Mouse (Mus musculus): ENCODE data around the gene Ildr2. TPM values are rescaled to one million over a fixed set of nuclear protein-coding genes. Genes with fewer than 3 reads are reported as not detected.

Ildr2 gene
- polyA plus RNA-seq, 1 experiment: 0.23 TPM

DNA sequence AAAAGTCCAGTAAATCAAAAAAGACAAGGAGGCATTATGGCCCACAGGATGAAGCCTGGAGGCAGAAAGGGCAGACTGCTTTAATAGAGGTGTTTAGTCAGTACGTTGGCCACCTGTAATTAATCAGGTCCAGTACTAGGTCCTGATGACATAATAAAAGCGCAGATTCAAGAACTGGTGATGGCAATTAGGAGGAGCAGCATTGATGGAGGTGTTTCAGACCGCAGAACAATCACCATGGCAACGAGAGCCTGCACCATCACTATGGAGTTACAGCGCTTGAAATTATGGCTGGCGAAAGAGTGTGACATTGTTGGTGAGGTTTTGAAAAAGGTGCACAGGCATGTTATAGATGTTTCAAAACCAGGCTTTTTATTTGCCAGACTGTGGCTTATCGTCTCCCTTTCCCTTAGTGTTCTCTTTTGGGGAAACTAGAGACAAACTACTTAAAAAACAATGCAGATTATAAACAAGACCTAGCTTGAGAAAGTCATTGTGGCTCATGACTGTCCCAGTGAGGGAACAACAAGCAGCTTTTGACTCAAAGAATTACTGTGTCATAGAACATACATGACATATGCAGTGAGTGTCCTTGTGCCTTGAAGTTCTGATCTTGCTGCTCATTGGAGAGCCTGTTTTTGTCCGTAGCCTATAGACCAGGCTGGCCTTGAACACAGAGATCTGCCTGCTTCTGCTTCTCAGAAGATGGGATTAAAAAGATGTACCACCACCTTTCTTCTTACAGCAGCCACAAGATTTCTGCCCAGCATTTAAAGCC, 90.5 kb downstream of the Ildr2 start:
- DNase-seq (ENCODE audit: low read depth in 1 of 2, low spot score in 2 of 2): no peak
- TF ChIP-seq CTCF (IDR thresholded peaks at IDR 0.05; ENCODE audit: extremely low read depth, insufficient read depth, insufficient read length, insufficient replicate concordance): no peak
- TF ChIP-seq POLR2A (IDR thresholded peaks at IDR 0.05; ENCODE audit: low read depth, low read length): no peak
- Histone ChIP-seq H3K4me3 (ENCODE audit: extremely low read depth, insufficient read depth, insufficient read length) (no peak overlapping the region), H3K27me3 (ENCODE audit: control insufficient read depth, insufficient read depth, low read length) (no peaks in the 10 kb centered on the region), H3K36me3 (ENCODE audit: control insufficient read depth, insufficient read depth, low read length) (no peaks in the 10 kb centered on the region), H3K27ac (ENCODE audit: insufficient read depth, low read length) (no peak overlapping the region), H3K4me1 (ENCODE audit: control insufficient read depth, insufficient read depth, insufficient read length) (peaks cover 3% of the 10 kb centered on the region; the same call in 1 of the 2 replicates)
- 88% methylated on average over 8 of the region's 8 CpGs for WGBS

DNA sequence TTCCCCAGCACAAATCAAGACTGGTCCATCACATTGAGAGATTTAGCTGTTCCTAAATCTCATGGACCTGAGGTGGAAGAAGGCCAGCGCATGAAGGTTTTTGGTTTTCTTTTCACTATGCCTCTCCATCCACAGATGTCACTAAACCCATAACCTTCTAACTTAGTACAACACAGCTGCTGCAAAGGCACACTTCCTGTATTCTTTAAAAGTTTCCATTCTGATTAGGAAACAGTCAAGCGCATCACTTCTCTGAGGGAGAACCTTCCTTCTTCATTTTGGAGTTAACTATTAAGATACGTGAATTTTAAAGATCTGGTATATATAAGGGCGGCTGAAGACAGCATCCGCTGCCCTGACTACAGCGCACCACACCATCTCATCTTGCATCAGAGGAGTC, 91.7 kb downstream of the Ildr2 start:
- WGBS: 61% methylated on average over 6 of the region's 6 CpGs
- Histone ChIP-seq H3K4me3 (ENCODE audit: extremely low read depth, insufficient read depth, insufficient read length) (no peak overlapping the region), H3K27ac (ENCODE audit: insufficient read depth, low read length) (no peak overlapping the region)

DNA sequence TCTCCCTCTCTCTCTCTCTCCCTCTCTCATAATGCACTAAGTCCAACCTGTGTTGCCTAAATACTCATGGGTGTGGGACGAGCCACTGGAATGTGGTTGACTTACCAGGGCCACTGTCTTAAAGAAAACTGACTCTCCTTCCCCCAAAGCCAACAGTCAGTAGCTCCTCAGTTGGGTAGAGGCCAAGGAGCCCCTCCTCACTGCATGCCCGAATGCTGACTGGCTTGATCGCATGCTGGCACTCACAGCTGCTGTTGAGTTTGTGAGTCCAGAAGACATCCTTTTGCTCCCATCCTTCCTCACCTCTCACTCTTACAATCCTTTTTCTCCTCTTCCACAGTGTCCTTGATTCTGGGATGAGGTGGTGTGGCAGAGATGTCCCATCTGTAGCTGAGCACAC, 93.0 kb downstream of the Ildr2 start:
- peaks cover 3% of the 10 kb centered on the region; the same call in 1 of the 2 replicates for H3K4me1 ChIP-seq (ENCODE audit: control insufficient read depth, insufficient read depth, insufficient read length)
- no peaks in the 10 kb centered on the region for H3K36me3 ChIP-seq (ENCODE audit: control insufficient read depth, insufficient read depth, low read length)
- DNase-seq (ENCODE audit: low read depth in 1 of 2, low spot score in 2 of 2): no peak
- H3K27ac ChIP-seq (ENCODE audit: insufficient read depth, low read length): no peak overlapping the region
- no peak overlapping the region for H3K4me3 ChIP-seq (ENCODE audit: extremely low read depth, insufficient read depth, insufficient read length)
- 78% methylated on average over 3 of the region's 3 CpGs for WGBS
- H3K27me3 ChIP-seq (ENCODE audit: control insufficient read depth, insufficient read depth, low read length): no peaks in the 10 kb centered on the region
- TF ChIP-seq CTCF (IDR thresholded peaks at IDR 0.05; ENCODE audit: extremely low read depth, insufficient read depth, insufficient read length, insufficient replicate concordance) (no peak), POLR2A (IDR thresholded peaks at IDR 0.05; ENCODE audit: low read depth, low read length) (no peak)

More for the DNA sequence above, 91.7 kb downstream of the Ildr2 start:
- peaks cover 3% of the 10 kb centered on the region; the same call in 1 of the 2 replicates for H3K4me1 ChIP-seq (ENCODE audit: control insufficient read depth, insufficient read depth, insufficient read length)
- DNase-seq (ENCODE audit: low read depth in 1 of 2, low spot score in 2 of 2): peak in 1 of 2 experiments; percentile 15
- H3K27me3 ChIP-seq (ENCODE audit: control insufficient read depth, insufficient read depth, low read length): no peaks in the 10 kb centered on the region
- TF ChIP-seq POLR2A (IDR thresholded peaks at IDR 0.05; ENCODE audit: low read depth, low read length) (no peak), CTCF (IDR thresholded peaks at IDR 0.05; ENCODE audit: extremely low read depth, insufficient read depth, insufficient read length, insufficient replicate concordance) (no peak)
- no peaks in the 10 kb centered on the region for H3K36me3 ChIP-seq (ENCODE audit: control insufficient read depth, insufficient read depth, low read length)

DNA sequence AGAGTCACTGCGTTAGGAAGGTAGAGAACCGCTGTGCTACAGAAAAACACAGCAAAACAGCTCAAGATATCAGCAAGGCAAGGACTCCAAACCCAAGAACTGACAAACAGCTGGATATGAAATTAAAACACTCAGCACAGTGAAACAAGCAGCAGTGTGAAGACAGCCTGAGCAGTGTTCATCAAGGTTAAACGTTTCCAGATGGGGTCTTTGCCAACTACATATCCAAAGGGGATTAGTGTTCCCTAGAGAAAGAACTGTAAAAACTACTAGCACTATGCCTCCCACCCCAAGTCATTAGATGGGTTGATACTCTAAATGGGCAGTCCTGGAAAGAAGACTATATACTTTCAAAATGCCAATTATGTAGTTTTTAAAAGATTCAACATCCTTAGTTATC, 95.4 kb downstream of the Ildr2 start:
- no peak overlapping the region for H3K4me3 ChIP-seq (ENCODE audit: extremely low read depth, insufficient read depth, insufficient read length)
- 87% methylated on average over 3 of the region's 3 CpGs for WGBS
- no peak for TF ChIP-seq CTCF (IDR thresholded peaks at IDR 0.05; ENCODE audit: extremely low read depth, insufficient read depth, insufficient read length, insufficient replicate concordance)
- TF ChIP-seq POLR2A (IDR thresholded peaks at IDR 0.05; ENCODE audit: low read depth, low read length): no peak
- DNase-seq (ENCODE audit: low read depth in 1 of 2, low spot score in 2 of 2): no peak
- H3K27me3 ChIP-seq (ENCODE audit: control insufficient read depth, insufficient read depth, low read length): no peaks in the 10 kb centered on the region
- H3K27ac ChIP-seq (ENCODE audit: insufficient read depth, low read length): no peak overlapping the region
- peaks cover 3% of the 10 kb centered on the region; the same call in 1 of the 2 replicates for H3K4me1 ChIP-seq (ENCODE audit: control insufficient read depth, insufficient read depth, insufficient read length)
- H3K36me3 ChIP-seq (ENCODE audit: control insufficient read depth, insufficient read depth, low read length): no peaks in the 10 kb centered on the region

DNA sequence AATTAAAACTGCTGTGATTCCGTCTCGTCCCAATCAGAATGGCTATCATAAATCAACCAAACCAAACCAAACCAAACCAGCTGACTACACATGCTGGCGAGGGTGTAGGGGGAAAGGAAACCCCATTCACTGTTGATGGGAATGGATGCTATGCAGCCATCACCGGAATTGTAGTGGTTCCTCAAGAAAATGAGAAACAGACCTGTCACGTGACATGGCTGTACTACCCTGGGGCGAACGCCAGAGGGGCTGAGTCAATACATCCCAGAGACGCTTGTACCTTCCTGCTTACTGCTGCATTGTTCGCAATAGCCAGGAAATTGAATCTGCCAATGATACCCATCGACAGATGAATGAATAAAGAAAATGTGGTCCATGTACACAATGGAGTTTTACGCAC, 95.8 kb downstream of the Ildr2 start:
- no peak for TF ChIP-seq CTCF (IDR thresholded peaks at IDR 0.05; ENCODE audit: extremely low read depth, insufficient read depth, insufficient read length, insufficient replicate concordance)
- no peak for TF ChIP-seq POLR2A (IDR thresholded peaks at IDR 0.05; ENCODE audit: low read depth, low read length)
- Histone ChIP-seq H3K4me1 (ENCODE audit: control insufficient read depth, insufficient read depth, insufficient read length) (peaks cover 3% of the 10 kb centered on the region; the same call in 1 of the 2 replicates), H3K27ac (ENCODE audit: insufficient read depth, low read length) (no peak overlapping the region), H3K4me3 (ENCODE audit: extremely low read depth, insufficient read depth, insufficient read length) (no peak overlapping the region), H3K36me3 (ENCODE audit: control insufficient read depth, insufficient read depth, low read length) (no peaks in the 10 kb centered on the region), H3K27me3 (ENCODE audit: control insufficient read depth, insufficient read depth, low read length) (no peaks in the 10 kb centered on the region)
- WGBS: 87% methylated on average over 11 of the region's 11 CpGs
- no peak for DNase-seq (ENCODE audit: low read depth in 1 of 2, low spot score in 2 of 2)

DNA sequence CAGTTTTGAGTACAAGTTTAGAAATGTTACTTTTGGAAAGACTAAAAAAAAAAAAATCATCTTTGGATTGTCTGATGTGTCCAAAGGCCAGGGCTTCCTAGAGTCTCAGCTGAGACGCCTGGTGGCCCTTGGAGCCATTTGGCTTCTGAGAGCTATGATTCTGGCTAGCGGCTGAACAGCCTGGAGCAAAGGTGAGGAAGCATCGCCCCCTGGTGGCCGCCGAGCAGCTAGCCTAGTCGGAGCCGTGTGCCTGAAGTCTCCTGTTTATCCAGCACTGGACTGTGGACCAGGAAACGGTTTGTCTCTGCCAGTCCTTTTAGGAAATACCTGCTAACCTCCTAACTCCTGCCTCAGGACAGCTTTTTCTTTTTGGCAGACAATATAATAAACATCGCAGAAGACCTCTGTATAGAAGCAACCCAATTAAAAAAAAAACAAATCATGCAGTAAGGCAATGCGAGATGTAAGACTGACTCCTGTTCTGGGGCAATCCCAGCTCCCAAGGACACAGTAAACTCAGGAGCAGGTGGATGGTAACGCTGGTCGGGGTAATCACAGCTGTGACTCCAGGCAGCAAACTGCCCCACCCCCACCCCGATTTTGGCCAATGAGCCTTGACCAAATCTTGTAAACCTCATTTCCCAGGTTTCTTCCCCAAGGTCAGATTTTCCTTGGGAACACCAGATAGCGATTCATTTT, 106.4 kb downstream of the Ildr2 start:
- H3K4me1 ChIP-seq (ENCODE audit: control insufficient read depth, insufficient read depth, insufficient read length): no peaks in the 10 kb centered on the region
- H3K4me3 ChIP-seq (ENCODE audit: extremely low read depth, insufficient read depth, insufficient read length): no peak overlapping the region
- peak; percentile 28 to 74 for DNase-seq (ENCODE audit: low read depth in 1 of 2, low spot score in 2 of 2)
- H3K36me3 ChIP-seq (ENCODE audit: control insufficient read depth, insufficient read depth, low read length): no peaks in the 10 kb centered on the region
- H3K27ac ChIP-seq (ENCODE audit: insufficient read depth, low read length): no peak overlapping the region
- no peak for TF ChIP-seq POLR2A (IDR thresholded peaks at IDR 0.05; ENCODE audit: low read depth, low read length)
- TF ChIP-seq CTCF (IDR thresholded peaks at IDR 0.05; ENCODE audit: extremely low read depth, insufficient read depth, insufficient read length, insufficient replicate concordance): peak; percentile 95
- H3K27me3 ChIP-seq (ENCODE audit: control insufficient read depth, insufficient read depth, low read length): no peaks in the 10 kb centered on the region; the same call in 1 of the 2 replicates
- WGBS: 28% methylated on average over 14 of the region's 14 CpGs

All from spleen, adult 2 months (tissue).